Mouse (Mus musculus) ES-E14 (cell line): ENCODE measurements at regions not wholly inside any gene's neighbourhood (a gene's known extent, or its start where the extent isn't known, plus 50 kb on each side); places are given as distances from the start of the nearest gene placed in this dataset.

Source experiments
- HCFC1 ChIP-seq: IDR thresholded peaks from 2 replicates; pipeline ENCODE4 v1.6.1; 2012; ENCODE audit warnings: low read length, inconsistent platforms, borderline replicate concordance; ENCODE audit not compliant: insufficient read depth
- MAFK ChIP-seq: IDR thresholded peaks from 2 replicates; pipeline ENCODE4 v1.6.1; 2014; ENCODE audit warnings: mild to moderate bottlenecking, low read depth, low read length, inconsistent platforms; ENCODE audit not compliant: insufficient read depth
- ZNF384 ChIP-seq: IDR thresholded peaks from 2 replicates; pipeline ENCODE4 v1.6.1; 2012; ENCODE audit warnings: low read depth, low read length, inconsistent platforms

GRCm38 (mm10) chr16:26281496-26281895, 90.1 kb downstream of the Cldn1 start:
- no peak for TF ChIP-seq ZNF384
- TF ChIP-seq MAFK: no peak
- TF ChIP-seq HCFC1: no peak
